Mouse (Mus musculus) T-helper 1 cell (primary cell): ENCODE data around the gene Il5.

Experiments used
- in situ Hi-C: fragments of 300-600 bp; cut with MboI, MseI; formaldehyde crosslinking; loops from one replicate; pipeline ENCODE4 v1.15.1; 2025; ENCODE audit warnings: high pct_unique_total_duplicates

Gene Il5

DNA sequence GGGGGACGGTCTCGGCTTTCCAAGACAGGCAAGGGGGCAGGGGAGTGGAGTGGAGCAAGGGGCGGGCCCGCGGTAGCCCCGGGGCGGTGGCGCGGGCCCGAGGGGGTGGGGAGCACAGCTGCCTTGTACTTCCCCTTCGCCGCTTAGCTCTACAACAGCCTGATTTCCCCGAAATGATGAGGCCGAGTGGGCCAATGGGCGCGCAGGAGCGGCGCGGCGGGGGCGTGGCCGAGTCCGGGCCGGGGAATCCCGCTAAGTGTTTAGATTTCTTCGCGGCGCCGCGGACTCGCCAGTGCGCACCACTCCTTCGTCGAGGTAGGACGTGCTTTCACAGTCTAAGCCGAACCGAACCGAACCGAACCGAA, 49.1 kb downstream of the Il5 start, which contains the start of gene Irf1:
TSS of gene Irf1 (plus strand) at position 255 of the 365 bp plus-strand sequence.
- in situ Hi-C loops: no loop called here

DNA sequence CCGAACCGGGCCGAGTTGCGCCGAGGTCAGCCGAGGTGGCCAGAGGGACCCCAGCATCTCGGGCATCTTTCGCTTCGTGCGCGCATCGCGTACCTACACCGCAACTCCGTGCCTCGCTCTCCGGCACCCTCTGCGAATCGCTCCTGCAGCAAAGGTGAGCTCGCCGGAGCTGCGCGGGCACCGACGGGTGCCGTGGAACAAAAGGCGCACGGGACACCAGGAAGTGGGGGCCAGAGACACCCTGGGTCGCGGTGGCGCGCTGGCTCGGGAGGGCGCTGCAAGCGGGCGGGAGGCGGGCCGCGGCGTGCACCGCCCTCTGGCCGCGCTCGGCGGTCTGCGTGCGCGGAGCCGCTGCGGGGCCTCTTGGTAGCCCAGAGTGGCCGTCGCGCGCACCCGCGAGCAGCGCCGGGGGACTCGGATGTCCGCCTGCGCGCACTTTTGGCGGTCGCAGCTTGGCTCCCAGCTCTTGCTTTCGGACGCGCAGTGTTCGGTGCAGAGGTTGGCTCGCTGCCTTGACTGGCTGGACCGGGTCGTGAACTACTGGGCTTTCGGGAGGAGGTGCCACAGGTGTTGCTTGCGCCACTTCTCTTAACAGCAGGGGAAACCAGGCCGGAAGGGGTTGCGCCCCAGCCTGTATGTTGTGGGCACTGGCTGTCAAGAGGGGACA, 49.7 kb downstream of the Il5 start:
- in situ Hi-C loops: no loop called here

- in situ Hi-C loops: no loop called here
Observed at GRCm38 (mm10) chr11:53771001-53771744, 50.6 kb downstream of the Il5 start.

DNA sequence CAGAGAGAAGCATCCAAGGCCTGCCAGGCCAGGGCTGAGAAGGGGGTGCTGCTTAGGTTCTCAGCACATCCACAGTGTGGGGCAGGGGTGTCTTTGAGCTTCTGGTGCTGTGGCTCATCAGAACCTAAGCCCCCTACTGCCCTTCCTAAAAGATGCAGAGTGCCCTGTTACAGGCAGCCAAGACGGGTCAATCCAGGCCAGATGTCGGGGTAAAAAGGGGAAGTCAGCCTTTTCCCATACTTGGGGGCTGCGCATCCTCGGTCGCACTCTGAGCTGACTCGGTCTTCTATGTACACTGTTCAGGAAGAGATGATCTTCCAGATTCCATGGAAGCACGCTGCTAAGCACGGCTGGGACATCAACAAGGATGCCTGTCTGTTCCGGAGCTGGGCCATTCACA, 51.9 kb downstream of the Il5 start:
- in situ Hi-C loops: no loop called here

DNA sequence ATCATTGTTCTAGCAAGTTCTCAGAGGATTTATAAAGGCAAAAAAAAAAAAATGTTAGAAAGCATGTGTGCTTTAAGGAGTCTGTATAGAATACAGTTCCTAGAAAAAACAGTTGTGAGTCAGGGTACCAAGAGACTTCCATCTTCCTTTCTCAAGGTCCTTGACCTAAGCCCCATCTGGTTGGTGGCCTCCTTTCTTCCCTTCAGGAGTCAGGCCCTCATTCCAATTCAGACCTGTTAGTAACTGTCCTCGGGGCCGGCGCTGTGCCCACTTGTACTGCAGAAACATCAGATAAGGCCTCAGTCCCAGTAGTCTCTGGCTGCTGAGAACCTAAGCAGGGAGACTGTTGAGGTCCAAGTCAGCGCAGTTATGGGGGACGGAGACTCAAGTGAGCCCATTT, 52.5 kb downstream of the Il5 start, which contains the start of gene Gm17334:
TSS of gene Gm17334 (minus strand) at position 101 of the 400 bp plus-strand sequence.
- in situ Hi-C loops: no loop called here

DNA sequence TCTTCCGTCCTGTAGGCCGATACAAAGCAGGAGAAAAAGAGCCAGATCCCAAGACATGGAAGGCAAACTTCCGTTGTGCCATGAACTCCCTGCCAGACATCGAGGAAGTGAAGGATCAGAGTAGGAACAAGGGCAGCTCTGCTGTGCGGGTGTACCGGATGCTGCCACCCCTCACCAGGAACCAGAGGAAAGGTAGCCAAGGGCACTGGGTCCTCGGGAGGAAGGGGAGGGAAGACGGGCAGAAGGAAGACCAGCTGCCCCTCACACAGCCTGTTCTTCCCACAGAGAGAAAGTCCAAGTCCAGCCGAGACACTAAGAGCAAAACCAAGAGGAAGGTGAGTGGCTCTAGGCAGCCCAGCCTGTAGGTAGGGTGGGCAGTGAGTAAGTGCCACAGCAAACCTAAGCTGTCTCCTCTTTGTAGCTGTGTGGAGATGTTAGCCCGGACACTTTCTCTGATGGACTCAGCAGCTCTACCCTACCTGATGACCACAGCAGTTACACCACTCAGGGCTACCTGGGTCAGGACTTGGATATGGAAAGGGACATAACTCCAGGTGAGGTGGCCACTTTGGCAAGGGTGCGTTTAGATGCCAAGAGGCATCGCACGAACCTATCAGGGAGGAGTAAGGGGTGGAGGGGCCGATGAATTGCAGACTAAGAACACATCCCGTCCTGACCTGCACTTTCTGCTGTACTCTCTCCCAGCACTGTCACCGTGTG, 53.2 kb downstream of the Il5 start:
- in situ Hi-C loops: no loop called here
